Comparison of ENCODE assay signal across 20 mouse cellular contexts in the genomic region with DNA sequence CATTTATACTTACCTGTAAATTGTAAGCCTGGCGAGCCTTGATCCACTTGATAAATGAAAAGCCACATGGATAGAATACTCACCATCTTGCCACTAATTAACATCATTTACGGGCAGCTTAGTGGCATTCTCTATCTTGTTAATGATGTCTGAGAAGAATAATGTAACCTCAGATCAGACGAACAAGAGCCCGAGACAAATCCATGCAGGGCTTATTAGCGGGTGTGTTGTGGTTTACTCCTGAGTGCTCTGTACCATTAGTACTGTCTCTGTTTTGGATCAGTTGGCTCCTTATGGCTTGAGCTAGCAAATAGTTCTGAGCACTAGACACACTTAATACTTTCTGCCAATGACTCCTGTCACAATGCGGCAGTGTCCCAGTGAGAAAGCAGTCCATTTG.
"Had no signal": no experiment of that assay in that cellular context is flagged by ENCODE, and none has a peak within 500 bp of the region (broad histone marks: within the 10 kb centered on the region; RNA-seq: fewer than 3 reads in every experiment).

No protein-coding gene starts in this region.

- H3K4me3 ChIP-seq: lung, embryonic 15.5 days; midbrain, embryonic 10.5 days; midbrain, embryonic 12.5 days; myocyte; neural tube, embryonic 13.5 days; neural tube, embryonic 15.5 days had no signal

- DNase-seq: liver, postnatal 0 days; lung, adult 2 months; lung, postnatal 14 days; lung, postnatal 36 days; midbrain, embryonic 14.5 days; right cerebral cortex, adult 18-20 months; right cerebral cortex, postnatal 25 days; right cerebral cortex, postnatal 4 days; spleen, adult 18-20 months; thymus, adult 18-20 months; thymus, postnatal 14 days; thymus, postnatal 36 days had no signal

- H3K36me3 ChIP-seq: lung, embryonic 15.5 days; midbrain, embryonic 10.5 days; midbrain, embryonic 12.5 days; neural tube, embryonic 13.5 days; neural tube, embryonic 15.5 days had no signal

- H3K4me2 ChIP-seq: lung, embryonic 15.5 days; midbrain, embryonic 12.5 days; neural tube, embryonic 13.5 days; neural tube, embryonic 15.5 days had no signal

- H3K27me3 ChIP-seq: lung, embryonic 15.5 days; midbrain, embryonic 12.5 days; neural tube, embryonic 13.5 days; neural tube, embryonic 15.5 days had no signal

- ATAC-seq: liver, postnatal 0 days; lung, postnatal 0 days; midbrain, embryonic 16.5 days had no signal

- H3K4me1 ChIP-seq: lung, embryonic 15.5 days; midbrain, embryonic 10.5 days; midbrain, embryonic 12.5 days; neural tube, embryonic 13.5 days; neural tube, embryonic 15.5 days had no signal

- H3K9me3 ChIP-seq: lung, embryonic 15.5 days; midbrain, embryonic 10.5 days; midbrain, embryonic 12.5 days; neural tube, embryonic 13.5 days; neural tube, embryonic 15.5 days had no signal

- H3K9ac ChIP-seq: liver, postnatal 0 days; lung, embryonic 15.5 days; midbrain, embryonic 12.5 days; neural tube, embryonic 13.5 days; neural tube, embryonic 15.5 days had no signal

- H3K27ac ChIP-seq: lung, embryonic 15.5 days; midbrain, embryonic 10.5 days; midbrain, embryonic 12.5 days; neural tube, embryonic 13.5 days; neural tube, embryonic 15.5 days had no signal
